14 mouse cellular contexts compared by ENCODE assay signal in the genomic region with DNA sequence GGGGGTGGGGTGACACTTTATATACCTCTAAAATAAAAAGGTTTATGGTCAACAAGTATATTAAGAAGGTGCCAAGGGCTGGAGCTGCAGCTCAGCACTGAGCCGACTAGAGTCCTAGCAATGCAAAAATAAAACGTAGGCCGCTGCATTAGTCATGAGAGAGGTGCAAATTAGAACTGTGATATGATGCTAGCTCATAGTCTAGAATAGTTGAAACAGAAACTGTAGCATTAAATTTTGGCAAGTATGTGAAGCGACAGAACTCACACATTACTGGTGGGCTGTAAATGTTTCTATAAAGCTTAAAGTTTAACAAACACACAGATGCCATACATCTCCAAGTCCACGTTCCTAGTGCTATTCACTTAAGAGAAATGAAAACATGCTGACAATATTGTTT.
"Had no signal": no experiment of that assay in that cellular context is flagged by ENCODE, and none has a peak within 500 bp of the region (broad histone marks: within the 10 kb centered on the region; RNA-seq: fewer than 3 reads in every experiment).

No protein-coding gene starts in this region.

- H3K4me1 ChIP-seq: limb, embryonic 10.5 days; liver, embryonic 15.5 days; midbrain, embryonic 15.5 days; neural tube, embryonic 12.5 days had no signal

- DNase-seq: kidney, adult 8-10 months; kidney, postnatal 25 days; layer of hippocampus, adult 9-11 months; layer of hippocampus, postnatal 36 days; lung, adult 2 months; lung, postnatal 36 days; thymus, postnatal 14 days had no signal

- ATAC-seq: intestine, embryonic 16.5 days; lung, postnatal 0 days; midbrain, embryonic 15.5 days had no signal

- H3K4me3 ChIP-seq: limb, embryonic 10.5 days; liver, embryonic 15.5 days; midbrain, embryonic 15.5 days; neural tube, embryonic 12.5 days had no signal

- H3K27me3 ChIP-seq: liver, embryonic 15.5 days; midbrain, embryonic 15.5 days; neural tube, embryonic 12.5 days had no signal

- H3K36me3 ChIP-seq: midbrain, embryonic 15.5 days; neural tube, embryonic 12.5 days had no signal

- H3K9me3 ChIP-seq: limb, embryonic 10.5 days; liver, embryonic 15.5 days; midbrain, embryonic 15.5 days; neural tube, embryonic 12.5 days had no signal

- H3K9ac ChIP-seq: liver, embryonic 15.5 days; midbrain, embryonic 15.5 days; neural tube, embryonic 12.5 days had no signal

- H3K4me2 ChIP-seq: liver, embryonic 11.5 days; liver, embryonic 15.5 days; midbrain, embryonic 15.5 days; neural tube, embryonic 12.5 days had no signal

- H3K27ac ChIP-seq: limb, embryonic 10.5 days; liver, embryonic 15.5 days; midbrain, embryonic 15.5 days; neural tube, embryonic 12.5 days had no signal
